Mouse (Mus musculus) splenic B cell, adult 2 months (primary cell): Measurements from ENCODE around the gene Nectin1.

Experiments used
- DNase-seq: peaks from one replicate; pipeline ENCODE4 v3.0.0-alpha.2; 2011; ENCODE audit warnings: low read depth, low spot score
- H3K27me3 ChIP-seq: 2 replicates; pipeline ENCODE4 v1.6.1; 2012; ENCODE audit warnings: mild to moderate bottlenecking, low read length, moderate library complexity, mixed read lengths; ENCODE audit not compliant: control insufficient read depth, poor library complexity, insufficient read depth, severe bottlenecking
- H3K36me3 ChIP-seq: 2 replicates; pipeline ENCODE4 v1.6.1; 2012; ENCODE audit warnings: mild to moderate bottlenecking, low read length, moderate library complexity, mixed read lengths; ENCODE audit not compliant: control insufficient read depth, poor library complexity, insufficient read depth, severe bottlenecking

The Nectin1 gene

GRCm38 (mm10) chr9:43828960-43829359, 85.2 kb downstream of the Nectin1 start:
- no peaks in the 10 kb centered on the region for H3K36me3 ChIP-seq
- H3K27me3 ChIP-seq, result no peaks in the 10 kb centered on the region
- no peak for DNase-seq

GRCm38 (mm10) chr9:43833232-43833631, 89.4 kb downstream of the Nectin1 start:
- no peak for DNase-seq
- no peaks in the 10 kb centered on the region for H3K36me3 ChIP-seq
- no peaks in the 10 kb centered on the region for H3K27me3 ChIP-seq

GRCm38 (mm10) chr9:43834283-43834682, 90.5 kb downstream of the Nectin1 start:
- Histone ChIP-seq H3K27me3 (no peaks in the 10 kb centered on the region), H3K36me3 (no peaks in the 10 kb centered on the region)
- DNase-seq, result no peak

- DNase-seq, result no peak
- H3K27me3 ChIP-seq, result no peaks in the 10 kb centered on the region
Measured at GRCm38 (mm10) chr9:43838561-43838960, 94.8 kb downstream of the Nectin1 start.

GRCm38 (mm10) chr9:43842921-43843577, 99.3 kb downstream of the Nectin1 start:
- DNase-seq, result no peak
- H3K27me3 ChIP-seq, result no peaks in the 10 kb centered on the region
- H3K36me3 ChIP-seq, result no peaks in the 10 kb centered on the region

More at GRCm38 (mm10) chr9:43838561-43838960, 94.8 kb downstream of the Nectin1 start:
- H3K36me3 ChIP-seq, result no peaks in the 10 kb centered on the region

- Histone ChIP-seq H3K27me3 (no peaks in the 10 kb centered on the region), H3K36me3 (no peaks in the 10 kb centered on the region)
- no peak for DNase-seq
Measured at GRCm38 (mm10) chr9:43843711-43844127, 99.9 kb downstream of the Nectin1 start.

GRCm38 (mm10) chr9:43845660-43846455, 102.1 kb downstream of the Nectin1 start:
- no peaks in the 10 kb centered on the region for H3K36me3 ChIP-seq
- peak; percentile 10 for DNase-seq
- H3K27me3 ChIP-seq, result no peaks in the 10 kb centered on the region

- no peak for DNase-seq
- no peaks in the 10 kb centered on the region for H3K27me3 ChIP-seq
- no peaks in the 10 kb centered on the region for H3K36me3 ChIP-seq
Measured at GRCm38 (mm10) chr9:43847861-43848260, 104.1 kb downstream of the Nectin1 start.

GRCm38 (mm10) chr9:43850281-43850680, 106.5 kb downstream of the Nectin1 start:
- DNase-seq, result no peak
- Histone ChIP-seq H3K36me3 (no peaks in the 10 kb centered on the region), H3K27me3 (no peaks in the 10 kb centered on the region)

- H3K36me3 ChIP-seq, result no peaks in the 10 kb centered on the region
- no peaks in the 10 kb centered on the region for H3K27me3 ChIP-seq
- DNase-seq, result no peak
Measured at GRCm38 (mm10) chr9:43851154-43851553, 107.4 kb downstream of the Nectin1 start.

GRCm38 (mm10) chr9:43855887-43856286, 112.1 kb downstream of the Nectin1 start:
- no peak for DNase-seq
- Histone ChIP-seq H3K27me3 (no peaks in the 10 kb centered on the region), H3K36me3 (no peaks in the 10 kb centered on the region)
